Mouse (Mus musculus) heart, postnatal 10 days (tissue): ENCODE measurements around the gene Arid5a. TPM values are rescaled to one million over a fixed set of nuclear protein-coding genes. Genes with fewer than 3 reads are reported as not detected.

Source experiments
- DNase-seq, 2 experiments: peaks; one replicate each; pipeline ENCODE4 v3.0.0; 2021
- intact Hi-C: fragments of 180-260 bp; cut with DNase I; formaldehyde crosslinking; loops from one replicate; pipeline ENCODE4 v1.15.1; 2025
- total RNA-seq, 2 experiments: library from RNA; stranded (reverse); gene quantifications; 2 replicates each; pipeline ENCODE4 v1.2.3; 2021

Gene Arid5a
- total RNA-seq, result 10 to 100 TPM; 13.8 to 15.2 TPM

DNA sequence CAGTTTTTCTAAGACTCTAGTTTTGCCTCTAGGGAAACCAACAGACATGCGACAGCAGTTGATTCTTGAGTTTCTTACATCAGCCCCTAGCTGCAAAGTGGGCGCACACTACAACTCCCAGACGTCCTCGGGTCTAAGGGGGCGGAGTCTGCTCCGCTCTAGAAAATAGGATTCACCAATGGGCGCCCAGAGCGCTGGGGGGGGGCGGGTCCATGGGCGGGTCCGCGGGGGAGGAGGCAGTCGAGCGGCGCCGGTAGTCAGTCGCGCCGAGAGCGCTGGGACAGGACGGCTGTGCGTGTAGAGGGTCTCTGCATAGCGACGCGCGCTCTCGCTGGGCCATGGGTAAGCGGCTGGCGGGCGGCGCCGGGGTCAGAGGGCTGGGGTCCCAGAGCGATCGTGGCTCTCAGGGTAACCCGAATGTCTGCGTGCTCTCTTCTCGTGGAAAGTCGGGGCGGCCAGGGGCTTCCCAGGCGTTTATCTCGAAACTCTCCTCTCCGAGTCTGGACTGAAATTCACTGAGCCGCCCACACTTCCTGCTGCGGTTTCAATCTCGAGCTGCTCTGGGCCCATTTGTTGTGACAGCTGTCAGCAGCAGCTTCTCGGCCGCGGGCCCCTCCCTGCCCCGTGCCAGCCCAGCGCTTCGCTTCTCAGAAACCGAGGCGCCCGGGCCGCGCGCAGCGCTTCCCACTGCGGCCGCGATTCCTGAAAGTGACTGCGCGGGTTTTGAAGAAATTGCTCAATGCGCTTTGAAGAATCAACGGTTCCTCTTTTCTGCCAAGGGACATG lies at the start of gene Arid5a:
Gene Arid5a, plus strand, starts transcription at position 239 of the 786 bp plus-strand sequence.
- intact Hi-C loops, result loop anchor here (1.0 kb wide), 1 partner anchor 164 kb away; the partner anchor contains the start of gene Cnnm4
- DNase-seq, result peak; percentile 87 to 90

DNA sequence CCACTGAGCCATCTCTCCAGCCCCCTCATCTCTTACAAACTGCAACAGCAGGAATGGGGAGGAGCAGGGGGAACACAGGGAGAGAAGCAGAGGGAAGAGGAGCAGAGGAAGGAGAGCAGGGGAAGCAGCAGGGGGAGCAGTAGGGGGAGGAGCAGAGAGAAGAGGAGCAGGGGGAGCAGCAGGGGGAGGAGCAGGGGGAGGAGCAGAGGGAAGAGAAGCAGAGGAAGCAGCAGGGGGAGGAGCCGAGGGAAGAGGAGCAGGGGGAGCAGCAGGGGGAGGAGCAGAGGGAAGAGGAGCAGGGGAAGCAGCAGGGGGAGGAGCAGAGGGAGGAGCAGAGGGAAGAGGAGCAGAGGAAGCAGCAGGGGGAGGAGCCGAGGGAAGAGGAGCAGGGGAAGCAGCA lies 48.9 kb upstream of the Arid5a start:
- no peak for DNase-seq
- intact Hi-C loops, result no loop called here

DNA sequence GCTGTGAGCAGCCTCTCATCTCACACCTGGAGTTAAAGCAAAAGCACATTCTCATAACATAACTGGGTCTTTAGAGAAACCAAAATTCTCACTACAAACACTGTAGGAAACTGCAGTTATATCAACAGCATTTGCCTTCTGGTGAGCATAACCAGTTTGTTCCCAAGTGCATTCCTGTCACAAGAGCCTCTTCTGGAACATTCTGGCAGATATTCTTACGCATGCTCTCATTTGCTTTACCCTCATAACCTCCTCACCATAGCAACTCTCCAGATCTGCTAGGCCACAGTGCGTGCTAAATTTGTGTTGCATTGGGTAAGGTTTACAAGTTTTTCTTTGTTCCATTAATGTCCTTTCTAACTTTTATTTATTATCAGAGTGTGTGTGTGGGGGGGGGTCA lies 48.3 kb upstream of the Arid5a start:
- DNase-seq, result no peak
- intact Hi-C loops, result no loop called here

- no peak for DNase-seq
- intact Hi-C loops, result no loop called here
These were observed 47.1 kb upstream of the Arid5a start for GRCm38 (mm10) chr1:36260418-36260817.

DNA sequence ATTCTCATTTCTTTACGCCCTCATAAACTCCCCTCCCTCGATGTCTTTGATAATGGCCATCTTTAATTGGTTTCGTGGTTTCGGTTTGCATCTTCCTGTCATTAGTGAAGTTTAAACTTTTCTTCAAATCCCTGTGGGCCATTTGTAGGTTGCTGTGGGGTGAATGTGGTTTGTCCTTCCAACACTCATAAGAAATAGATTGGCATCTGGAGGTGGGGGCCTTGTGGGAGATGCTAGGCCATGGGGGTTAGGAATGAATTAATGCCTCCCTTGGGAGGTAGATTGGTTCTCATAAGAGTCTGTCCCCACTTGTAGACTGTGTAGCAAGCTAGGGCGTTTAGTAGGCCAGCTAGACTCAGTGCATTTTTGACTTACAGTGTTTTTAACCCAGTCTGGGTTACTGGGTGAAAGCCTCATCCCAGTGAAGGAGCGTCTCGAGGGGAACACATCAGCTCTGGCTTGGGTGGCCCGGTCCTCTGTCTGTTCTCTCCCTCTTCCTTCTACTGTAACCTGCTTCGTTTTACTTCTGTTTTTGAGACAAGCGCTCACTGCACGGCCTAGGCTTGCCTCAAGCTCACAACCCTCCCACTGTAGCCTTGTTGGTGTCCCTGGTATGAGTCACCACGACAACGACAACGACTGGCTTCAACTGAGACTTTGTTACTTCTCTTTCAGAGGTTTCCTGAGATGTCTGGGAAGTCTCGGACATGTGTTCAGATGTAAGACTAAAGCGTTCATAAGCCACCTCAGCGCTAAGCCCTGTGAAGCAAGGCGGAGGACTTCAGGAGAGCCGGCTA lies 45.6 kb upstream of the Arid5a start:
- intact Hi-C loops, result no loop called here
- DNase-seq, result no peak

DNA sequence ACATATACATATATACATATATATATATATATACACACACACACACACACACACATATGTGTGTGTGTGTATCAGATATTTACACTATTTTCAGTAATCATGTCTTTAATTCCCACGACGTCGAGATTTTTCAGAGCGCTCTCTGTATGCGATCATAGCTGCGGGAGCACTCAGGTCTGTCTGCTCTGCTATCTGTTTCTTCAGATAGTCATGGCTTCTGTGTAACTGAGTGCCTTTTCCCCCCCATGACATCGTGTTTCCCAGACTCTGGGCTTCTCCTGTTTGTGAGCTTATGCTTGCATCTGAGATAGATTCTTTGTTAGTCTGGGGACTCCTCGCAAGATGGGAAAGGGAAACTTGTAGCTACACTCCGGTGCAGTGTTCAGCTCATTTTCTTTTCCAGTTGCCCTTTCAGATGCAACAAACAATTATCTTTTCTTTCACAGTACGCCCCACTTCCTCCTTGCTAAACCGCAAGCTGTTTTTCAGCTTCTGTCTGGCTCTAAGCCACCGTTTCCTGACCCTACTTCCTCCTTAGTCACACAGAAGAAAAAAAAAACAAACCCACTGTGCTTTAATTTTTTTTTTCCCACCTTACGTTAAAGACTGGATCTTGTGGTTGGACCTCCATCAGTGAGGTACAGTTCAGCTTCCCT lies 43.6 kb upstream of the Arid5a start:
- intact Hi-C loops, result no loop called here
- DNase-seq, result peak; percentile 81 to 82

GRCm38 (mm10) chr1:36266293-36266692 lies 41.2 kb upstream of the Arid5a start:
- DNase-seq, result no peak
- intact Hi-C loops, result no loop called here

DNA sequence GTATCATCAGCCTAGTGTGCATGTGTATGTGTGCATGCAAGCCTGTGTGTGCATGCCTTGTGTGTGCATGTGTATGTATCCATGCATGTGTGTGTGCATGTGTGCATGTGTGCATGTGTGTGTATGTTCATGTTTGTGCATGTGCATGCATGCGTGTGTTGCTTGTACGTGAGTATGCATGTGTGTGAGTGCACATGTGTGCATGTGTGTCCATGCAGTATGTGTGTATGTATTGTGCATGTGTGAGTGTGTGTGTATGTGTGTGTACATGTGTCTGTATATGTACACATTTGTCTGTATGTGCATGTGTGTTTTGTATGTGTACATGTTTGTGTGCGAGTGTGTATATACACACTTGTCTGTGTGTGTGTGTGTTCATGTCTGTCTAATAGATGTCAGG lies 39.9 kb upstream of the Arid5a start:
- DNase-seq, result no peak
- intact Hi-C loops, result no loop called here

DNA sequence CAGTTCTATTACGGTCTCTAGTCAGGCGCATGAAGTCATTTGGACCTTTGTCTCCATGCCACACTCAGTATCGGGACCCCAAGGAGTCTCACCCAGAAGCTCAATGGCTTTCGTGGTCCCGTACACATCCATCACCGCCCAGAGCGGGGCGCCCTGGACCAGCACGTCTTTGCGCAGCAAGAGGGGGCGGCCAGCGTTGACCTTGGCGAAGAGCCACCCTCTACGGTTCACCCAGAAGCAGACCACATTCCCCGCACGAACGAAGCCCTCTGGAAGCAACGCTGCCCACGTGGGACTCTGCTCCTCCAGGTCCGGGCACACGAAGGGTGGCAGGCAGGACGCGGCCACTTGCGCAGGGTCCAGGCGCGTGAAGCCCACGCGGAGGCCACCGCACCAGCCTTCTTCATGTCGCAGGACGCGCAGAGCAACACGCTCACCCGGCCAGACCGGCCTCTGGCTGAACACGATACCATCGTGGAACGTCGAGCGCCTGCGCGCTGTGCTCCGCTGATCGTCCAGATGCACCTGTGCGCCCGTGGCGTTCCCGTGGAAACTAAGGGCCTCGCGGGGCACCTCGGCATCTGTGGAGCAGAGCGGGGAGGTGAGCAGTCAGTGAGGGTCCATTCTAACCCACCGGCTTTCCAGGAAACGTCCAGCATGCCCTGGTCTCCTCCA lies 38.3 kb upstream of the Arid5a start:
- intact Hi-C loops, result no loop called here
- DNase-seq, result no peak

DNA sequence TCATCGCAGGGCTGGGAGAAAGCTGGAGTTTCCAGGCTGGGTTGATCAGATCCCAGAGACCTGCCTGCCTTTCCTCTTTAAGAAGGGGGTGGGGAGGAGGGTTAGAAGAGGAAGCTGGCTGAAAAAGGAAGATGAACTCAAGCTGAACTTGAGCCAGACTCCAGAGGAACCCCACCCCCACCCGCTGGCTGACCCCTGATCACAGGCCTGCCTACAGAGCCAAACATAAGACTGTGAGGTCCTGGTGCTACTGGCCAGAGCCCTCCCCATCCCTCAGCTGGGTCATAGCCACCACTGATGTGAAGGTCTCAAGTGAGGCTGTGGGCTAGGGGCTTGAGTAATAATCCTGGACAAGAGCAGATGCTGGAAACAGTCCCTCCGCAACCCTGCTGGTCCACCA lies 36.9 kb upstream of the Arid5a start:
- peak; percentile 50 to 62 for DNase-seq
- intact Hi-C loops, result loop anchor here (10.0 kb wide), 1 partner anchor 206 kb away; the partner anchor contains the start of gene Hs6st1

DNA sequence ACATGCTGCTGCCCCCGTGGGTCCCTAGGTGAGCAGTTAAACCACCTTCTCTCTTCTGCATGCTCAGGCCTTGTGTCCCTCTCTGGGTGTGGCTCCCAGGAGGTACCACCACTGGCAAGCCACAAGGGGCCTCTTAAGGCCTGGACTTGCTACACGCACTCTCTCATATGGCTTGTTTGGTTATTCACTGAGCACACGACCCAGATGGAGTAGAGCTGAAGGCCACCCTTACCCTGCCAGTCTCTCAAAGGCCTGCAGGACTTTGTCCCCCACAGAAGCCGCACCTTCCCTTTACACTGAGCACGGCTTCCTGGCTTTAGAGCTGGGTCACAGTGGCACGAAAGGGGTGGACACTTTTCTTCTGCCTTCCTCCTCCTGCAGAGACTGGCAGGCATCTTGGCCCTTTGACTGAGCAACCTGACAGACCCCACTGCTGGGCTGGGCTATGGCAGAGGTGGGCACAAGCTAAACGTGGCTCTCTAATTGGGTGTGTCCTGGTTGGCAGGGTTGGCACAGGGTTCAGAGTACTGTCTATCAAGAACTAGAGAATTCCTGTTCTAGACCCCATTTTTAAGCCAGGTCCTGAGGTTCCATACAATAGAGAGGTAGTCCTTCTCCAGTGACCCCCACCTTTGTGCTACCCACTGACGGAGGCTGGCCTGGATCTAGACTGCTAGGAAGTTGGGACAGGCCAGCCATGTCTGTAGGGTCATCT lies 35.9 kb upstream of the Arid5a start:
- DNase-seq, result no peak
- intact Hi-C loops, result loop anchor here (10.0 kb wide), 1 partner anchor 207 kb away; the partner anchor contains the start of gene Hs6st1

- DNase-seq, result peak in 1 of 2 experiments; percentile 48
- intact Hi-C loops, result loop anchor here (10.0 kb wide), 1 partner anchor 208 kb away; the partner anchor contains the start of gene Hs6st1
These were observed 35.0 kb upstream of the Arid5a start for GRCm38 (mm10) chr1:36272546-36272945.

DNA sequence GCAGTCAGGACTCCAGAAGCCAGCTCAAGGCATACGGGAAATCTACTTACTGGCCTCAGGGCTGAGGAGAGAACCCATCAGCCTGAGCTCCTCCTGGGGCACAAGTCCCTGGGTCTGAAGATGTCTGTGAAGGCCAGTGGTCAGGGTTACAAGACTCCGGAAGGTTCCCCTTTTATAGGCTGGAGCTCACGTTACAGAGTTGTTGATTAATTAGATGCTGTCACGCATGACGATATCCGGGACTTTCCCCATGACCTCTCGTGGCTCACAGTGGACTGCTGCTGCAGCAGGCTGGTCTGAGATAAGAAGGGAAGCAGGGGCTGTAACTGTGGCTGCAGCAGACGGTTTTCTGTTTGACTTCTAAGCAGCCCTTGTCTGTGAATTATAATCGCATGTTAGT lies 34.2 kb upstream of the Arid5a start:
- intact Hi-C loops, result loop anchor here (10.0 kb wide), 1 partner anchor 208 kb away; the partner anchor contains the start of gene Hs6st1
- peak; percentile 57 to 70 for DNase-seq

- intact Hi-C loops, result loop anchor here (10.0 kb wide), 1 partner anchor 210 kb away; the partner anchor contains the start of gene Hs6st1
- DNase-seq, result no peak
These were observed 33.1 kb upstream of the Arid5a start, which contains the start of gene Neurl3 for GRCm38 (mm10) chr1:36274455-36274854. Gene Neurl3 (minus strand): TSS chr1:36274679.

GRCm38 (mm10) chr1:36275635-36276389 lies 31.7 kb upstream of the Arid5a start:
- intact Hi-C loops, result loop anchor here (10.0 kb wide), 1 partner anchor 211 kb away; the partner anchor contains the start of gene Hs6st1
- DNase-seq, result no peak

GRCm38 (mm10) chr1:36277267-36278060 lies 30.1 kb upstream of the Arid5a start:
- intact Hi-C loops, result loop anchor here (1.0 to 10.0 kb wide), 3 partner anchors 22 to 213 kb away; partner anchors contain the start of gene Hs6st1

GRCm38 (mm10) chr1:36279202-36279601 lies 28.3 kb upstream of the Arid5a start:
- intact Hi-C loops, result loop anchor here (2.0 to 10.0 kb wide), 2 partner anchors 134 to 214 kb away; partner anchors contain the start of gene Hs6st1
- DNase-seq, result peak; percentile 87 to 92

More at GRCm38 (mm10) chr1:36277267-36278060, 30.1 kb upstream of the Arid5a start:
- DNase-seq, result peak; percentile 85 to 93

- no peak for DNase-seq
- intact Hi-C loops, result loop anchor here (10.0 kb wide), 1 partner anchor 556 kb away; no protein-coding TSS in a partner anchor
These were observed 26.6 kb upstream of the Arid5a start for GRCm38 (mm10) chr1:36280938-36281337.
